Mouse (Mus musculus): ENCODE data around the gene Tigd3. TPM values are rescaled to one million over a fixed set of nuclear protein-coding genes. Genes with fewer than 3 reads are reported as not detected.
A peak's percentile ranks its signal among the peaks of the same experiment; 100 is the strongest.

Tigd3 gene
- polyA plus RNA-seq, 1 experiment = 0.28 TPM

GRCm38 (mm10) chr19:5848032-5848825 is 45.7 kb downstream of the Tigd3 start:
- H3K4me1 ChIP-seq (ENCODE audit: control insufficient read depth) = peaks cover 97% of the 10 kb centered on the region
- peaks cover 28% of the 10 kb centered on the region for H3K36me3 ChIP-seq (ENCODE audit: control insufficient read depth)
- no peaks in the 10 kb centered on the region for H3K9me3 ChIP-seq (ENCODE audit: control insufficient read depth, low read length)
- TF ChIP-seq GATA1 (IDR thresholded peaks at IDR 0.05; ENCODE audit: low read length) (peak; percentile 26; the same call in 1 of the 2 replicates), TAL1 (IDR thresholded peaks at IDR 0.05; ENCODE audit: low read length) (peak; percentile 36; the same call in 1 of the 3 replicates)
- peak overlapping the region; percentile 67 for H3K4me3 ChIP-seq (replicated peaks)
- no peaks in the 10 kb centered on the region for H3K27me3 ChIP-seq (ENCODE audit: control insufficient read depth)

- peaks cover 23% of the 10 kb centered on the region for H3K36me3 ChIP-seq (ENCODE audit: control insufficient read depth)
- H3K4me3 ChIP-seq (replicated peaks) = peak overlapping the region; percentile 67
- H3K9me3 ChIP-seq (ENCODE audit: control insufficient read depth, low read length) = no peaks in the 10 kb centered on the region
- no peaks in the 10 kb centered on the region for H3K27me3 ChIP-seq (ENCODE audit: control insufficient read depth)
- TF ChIP-seq TAL1 (IDR thresholded peaks at IDR 0.05; ENCODE audit: low read length) (no peak), GATA1 (IDR thresholded peaks at IDR 0.05; ENCODE audit: low read length) (no peak)
- peaks cover 99% of the 10 kb centered on the region for H3K4me1 ChIP-seq (ENCODE audit: control insufficient read depth)
Observed at GRCm38 (mm10) chr19:5847306-5847796, 46.6 kb downstream of the Tigd3 start.

GRCm38 (mm10) chr19:5846557-5847305 is 47.2 kb downstream of the Tigd3 start:
- H3K4me1 ChIP-seq (ENCODE audit: control insufficient read depth) = peaks cover 99% of the 10 kb centered on the region
- H3K36me3 ChIP-seq (ENCODE audit: control insufficient read depth) = peaks cover 21% of the 10 kb centered on the region
- H3K27me3 ChIP-seq (ENCODE audit: control insufficient read depth) = no peaks in the 10 kb centered on the region
- no peaks in the 10 kb centered on the region for H3K9me3 ChIP-seq (ENCODE audit: control insufficient read depth, low read length)
- peak overlapping the region; percentile 67 for H3K4me3 ChIP-seq (replicated peaks)
- TF ChIP-seq GATA1 (IDR thresholded peaks at IDR 0.05; ENCODE audit: low read length) (no peak), TAL1 (IDR thresholded peaks at IDR 0.05; ENCODE audit: low read length) (no peak)

- Histone ChIP-seq H3K27me3 (ENCODE audit: control insufficient read depth) (no peaks in the 10 kb centered on the region), H3K4me1 (ENCODE audit: control insufficient read depth) (peaks cover 99% of the 10 kb centered on the region), H3K9me3 (ENCODE audit: control insufficient read depth, low read length) (no peaks in the 10 kb centered on the region), H3K4me3 (replicated peaks) (peak overlapping the region; percentile 67), H3K36me3 (ENCODE audit: control insufficient read depth) (peaks cover 20% of the 10 kb centered on the region)
- TF ChIP-seq GATA1 (IDR thresholded peaks at IDR 0.05; ENCODE audit: low read length) (no peak), TAL1 (IDR thresholded peaks at IDR 0.05; ENCODE audit: low read length) (no peak)
Observed at GRCm38 (mm10) chr19:5846154-5846553, 47.8 kb downstream of the Tigd3 start.

- Histone ChIP-seq H3K9me3 (ENCODE audit: control insufficient read depth, low read length) (no peaks in the 10 kb centered on the region), H3K36me3 (ENCODE audit: control insufficient read depth) (peaks cover 20% of the 10 kb centered on the region), H3K4me1 (ENCODE audit: control insufficient read depth) (peaks cover 99% of the 10 kb centered on the region), H3K4me3 (replicated peaks) (peak overlapping the region; percentile 67), H3K27me3 (ENCODE audit: control insufficient read depth) (no peaks in the 10 kb centered on the region)
- TF ChIP-seq TAL1 (IDR thresholded peaks at IDR 0.05; ENCODE audit: low read length) = no peak
- no peak for TF ChIP-seq GATA1 (IDR thresholded peaks at IDR 0.05; ENCODE audit: low read length)
Observed at GRCm38 (mm10) chr19:5845319-5846135, 48.4 kb downstream of the Tigd3 start.

GRCm38 (mm10) chr19:5844831-5845318 is 49.1 kb downstream of the Tigd3 start:
- H3K4me1 ChIP-seq (ENCODE audit: control insufficient read depth) = peaks cover 95% of the 10 kb centered on the region
- peaks cover 20% of the 10 kb centered on the region for H3K36me3 ChIP-seq (ENCODE audit: control insufficient read depth)
- TF ChIP-seq GATA1 (IDR thresholded peaks at IDR 0.05; ENCODE audit: low read length) (no peak), TAL1 (IDR thresholded peaks at IDR 0.05; ENCODE audit: low read length) (no peak)
- no peaks in the 10 kb centered on the region for H3K27me3 ChIP-seq (ENCODE audit: control insufficient read depth)
- H3K9me3 ChIP-seq (ENCODE audit: control insufficient read depth, low read length) = no peaks in the 10 kb centered on the region
- peak overlapping the region; percentile 67 for H3K4me3 ChIP-seq (replicated peaks)

GRCm38 (mm10) chr19:5843781-5844691 is 49.9 kb downstream of the Tigd3 start:
- H3K9me3 ChIP-seq (ENCODE audit: control insufficient read depth, low read length) = no peaks in the 10 kb centered on the region
- H3K27me3 ChIP-seq (ENCODE audit: control insufficient read depth) = no peaks in the 10 kb centered on the region
- H3K36me3 ChIP-seq (ENCODE audit: control insufficient read depth) = peaks cover 20% of the 10 kb centered on the region
- TF ChIP-seq TAL1 (IDR thresholded peaks at IDR 0.05; ENCODE audit: low read length) (peak; percentile 64), GATA1 (IDR thresholded peaks at IDR 0.05; ENCODE audit: low read length) (peak; percentile 77)
- peaks cover 92% of the 10 kb centered on the region for H3K4me1 ChIP-seq (ENCODE audit: control insufficient read depth)
- peak overlapping the region; percentile 67 for H3K4me3 ChIP-seq (replicated peaks)

Data from erythroblast, embryonic 14.5 days (primary cell).